Mouse (Mus musculus) hindbrain, embryonic 14.5 days (tissue): ENCODE measurements around the gene Gm37240. TPM values are rescaled to one million over a fixed set of nuclear protein-coding genes. Genes with fewer than 3 reads are reported as not detected.

Source experiments
- ATAC-seq: fragments of 200-750 bp; cut with Nextera tagmentation; 2 replicates; pipeline ENCODE4 v1.8.0; 2017; ENCODE audit warnings: moderate number of reproducible peaks, mild to moderate bottlenecking, moderate TSS enrichment, moderate library complexity; ENCODE audit not compliant: low FRiP score
- DNase-seq: peaks from one replicate; pipeline ENCODE4 v3.0.0-alpha.2; 2015; ENCODE audit warnings: low spot score
- H3K27ac ChIP-seq: fragments of 300-500 bp; sonication (generic); 2 replicates; pipeline ENCODE4 v1.5.1; 2014; ENCODE audit warnings: mild to moderate bottlenecking, moderate library complexity
- H3K27me3 ChIP-seq: fragments of 300-500 bp; sonication (generic); 2 replicates; pipeline ENCODE4 v1.6.1; 2014; ENCODE audit warnings: mild to moderate bottlenecking, low read length, mixed read lengths; ENCODE audit not compliant: control insufficient read depth, insufficient read depth
- H3K36me3 ChIP-seq: fragments of 300-500 bp; sonication (generic); replicated peaks from 2 replicates; pipeline ENCODE4 v1.6.1; 2014; ENCODE audit not compliant: control insufficient read depth, insufficient read depth
- H3K4me1 ChIP-seq: fragments of 300-500 bp; sonication (generic); replicated peaks from 2 replicates; pipeline ENCODE4 v1.6.1; 2014; ENCODE audit warnings: antibody characterized with exemption, low read length, mixed read lengths; ENCODE audit not compliant: control insufficient read depth, insufficient read depth
- H3K4me2 ChIP-seq: fragments of 300-500 bp; sonication (generic); replicated peaks from 2 replicates; pipeline ENCODE4 v1.6.1; 2014; ENCODE audit warnings: mild to moderate bottlenecking, moderate library complexity
- H3K4me3 ChIP-seq: fragments of 300-500 bp; sonication (generic); replicated peaks from 2 replicates; pipeline ENCODE4 v1.5.1; 2014; ENCODE audit warnings: mild to moderate bottlenecking, low read length
- H3K9ac ChIP-seq: fragments of 300-500 bp; sonication (generic); 2 replicates; pipeline ENCODE4 v1.6.1; 2014
- H3K9me3 ChIP-seq: fragments of 300-500 bp; sonication (generic); 2 replicates; pipeline ENCODE4 v1.6.1; 2016; ENCODE audit warnings: low read length; ENCODE audit not compliant: control insufficient read depth
- WGBS: fragments of 180-500 bp; shearing (Covaris S2); extraction: QIAGEN DNeasy Blood & Tissue Kit; methylation state at CpG from one replicate; pipeline ENCODE4 v1.1.7; 2014; 5-methylcytosine and 5-hydroxymethylcytosine counted together
- polyA plus RNA-seq: library from polyadenylated mRNA; unstranded; fragments of >200 nt; fragmentation: Nextera tagmentation; extraction: Ambion mirVana; gene quantifications from 2 replicates; pipeline ENCODE4 v1.2.1, GENCODE M21; 2014

The Gm37240 gene
- polyA plus RNA-seq, 1 experiment from 2014 or later, result 0.94 TPM

DNA sequence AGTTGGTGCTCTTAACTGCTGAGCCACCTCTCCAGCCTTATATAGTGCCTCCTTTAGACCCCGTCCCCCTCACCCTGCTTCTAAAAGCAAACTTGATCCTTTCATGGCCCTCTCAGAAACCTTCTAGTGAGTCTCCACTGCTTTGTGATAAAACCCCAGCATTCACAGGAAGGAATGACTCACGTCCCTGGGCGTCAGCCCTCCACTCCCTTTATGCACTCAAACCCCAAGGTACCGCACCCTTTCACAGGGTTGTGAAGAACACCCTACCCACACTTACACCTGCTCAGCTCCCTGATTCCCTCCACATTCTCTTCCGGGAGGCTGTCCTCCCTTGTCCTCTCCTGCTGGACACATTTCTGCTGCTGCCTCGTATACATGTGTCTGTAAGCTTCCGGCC, 1268.3 kb downstream of the Gm37240 start:
- Histone ChIP-seq H3K9me3 (no peaks in the 10 kb centered on the region), H3K4me3 (no peak overlapping the region), H3K36me3 (no peaks in the 10 kb centered on the region), H3K27ac (no peak overlapping the region), H3K9ac (no peak overlapping the region), H3K4me1 (no peaks in the 10 kb centered on the region), H3K27me3 (no peaks in the 10 kb centered on the region), H3K4me2 (no peak overlapping the region)
- WGBS, result 95% methylated on average over 7 of the region's 7 CpGs
- no peak for DNase-seq
- no peak for ATAC-seq

DNA sequence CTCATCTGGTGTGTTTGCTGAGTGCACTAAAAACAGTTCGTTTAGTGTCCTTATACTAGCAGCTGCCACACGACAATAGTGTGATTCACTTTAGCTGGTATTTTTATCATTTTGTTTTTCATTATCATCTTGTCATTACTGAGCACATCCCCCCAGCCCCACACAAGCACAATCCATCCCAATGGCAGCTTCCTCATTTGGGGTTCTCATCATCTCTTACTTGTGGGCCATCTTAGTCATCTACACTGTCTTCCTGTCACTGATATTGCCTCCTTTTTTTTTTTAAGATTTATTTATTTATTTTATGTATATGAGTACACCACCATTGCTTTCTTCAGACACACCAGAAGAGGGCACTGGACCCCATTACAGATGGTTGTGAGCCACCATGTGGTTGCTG, 1268.7 kb downstream of the Gm37240 start:
- H3K36me3 ChIP-seq, result no peaks in the 10 kb centered on the region
- no peak for ATAC-seq

DNA sequence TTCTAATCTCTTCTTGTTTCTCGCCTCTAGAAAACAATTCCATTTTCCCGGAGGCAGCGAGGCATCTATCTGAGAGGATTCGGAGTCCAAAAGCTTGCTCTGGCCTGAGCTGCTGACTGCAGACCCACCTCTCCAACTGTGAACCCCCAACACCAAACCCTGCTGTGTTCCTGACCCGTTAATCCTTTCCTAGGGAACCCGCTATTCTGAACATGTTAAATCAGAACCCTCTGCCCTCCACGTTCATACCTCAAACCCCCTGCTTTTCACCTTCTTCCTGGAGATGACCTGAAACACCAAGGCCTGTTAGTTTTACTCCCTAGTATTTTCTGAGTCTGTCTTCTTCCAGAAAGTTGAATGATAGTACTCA, 1271.5 kb downstream of the Gm37240 start:
- H3K36me3 ChIP-seq, result no peaks in the 10 kb centered on the region
- no peaks in the 10 kb centered on the region for H3K9me3 ChIP-seq
- H3K4me3 ChIP-seq, result no peak overlapping the region
- H3K4me2 ChIP-seq, result no peak overlapping the region
- no peak overlapping the region for H3K9ac ChIP-seq
- H3K4me1 ChIP-seq, result no peaks in the 10 kb centered on the region
- H3K27me3 ChIP-seq, result no peaks in the 10 kb centered on the region
- ATAC-seq (no peak), DNase-seq (no peak)
- no peak overlapping the region for H3K27ac ChIP-seq
- 37% methylated on average over 7 of the region's 7 CpGs for WGBS

More for the DNA sequence above, 1268.7 kb downstream of the Gm37240 start:
- H3K4me3 ChIP-seq, result no peak overlapping the region
- 92% methylated on average over 2 of the region's 2 CpGs for WGBS
- no peaks in the 10 kb centered on the region for H3K27me3 ChIP-seq
- H3K9me3 ChIP-seq, result no peaks in the 10 kb centered on the region
- no peak overlapping the region for H3K4me2 ChIP-seq
- DNase-seq, result no peak
- no peak overlapping the region for H3K27ac ChIP-seq
- H3K4me1 ChIP-seq, result no peaks in the 10 kb centered on the region
- no peak overlapping the region for H3K9ac ChIP-seq

DNA sequence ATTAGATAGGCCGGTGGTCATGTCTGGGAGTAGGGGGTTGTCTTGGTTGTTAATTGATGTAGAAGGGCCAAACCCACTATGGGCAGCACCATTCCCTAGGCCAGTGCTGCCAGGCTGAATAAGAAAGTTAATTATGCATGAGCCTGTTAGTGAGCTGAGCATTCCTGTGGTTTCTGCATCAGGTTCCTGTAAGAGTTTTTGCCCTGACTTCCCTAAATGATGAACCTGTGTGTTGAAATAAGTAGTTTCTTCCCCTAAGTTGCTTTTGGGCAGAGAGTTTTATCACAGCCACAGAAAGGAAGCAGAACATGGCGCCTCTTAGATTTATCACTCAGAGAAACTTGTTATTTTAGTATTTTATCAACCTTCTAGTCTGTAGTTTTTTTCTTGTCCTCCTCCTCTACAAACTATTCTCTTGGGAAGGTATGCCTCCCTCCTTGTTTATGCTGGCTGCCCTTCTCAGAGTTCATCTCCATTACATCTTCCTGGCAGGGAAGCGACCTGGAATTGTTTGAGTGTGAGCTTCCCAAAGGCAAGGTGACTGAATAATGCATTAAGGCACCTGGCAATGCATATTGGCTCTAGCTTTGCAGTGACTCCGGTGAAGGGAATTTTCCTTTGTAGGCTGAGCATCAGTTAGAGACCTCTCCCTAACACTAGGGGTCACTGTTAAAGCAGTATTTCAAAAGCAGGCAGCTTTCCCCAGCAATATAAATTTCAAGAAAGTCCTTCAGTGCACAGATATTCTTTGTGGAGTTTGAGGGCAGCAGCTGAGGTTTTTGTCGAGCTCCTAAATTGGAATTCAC, 1272.1 kb downstream of the Gm37240 start:
- ATAC-seq (no peak), DNase-seq (peak; percentile 80)
- Histone ChIP-seq H3K27me3 (no peaks in the 10 kb centered on the region), H3K4me3 (no peak overlapping the region), H3K4me2 (no peak overlapping the region), H3K27ac (no peak overlapping the region), H3K36me3 (no peaks in the 10 kb centered on the region), H3K9ac (no peak overlapping the region), H3K4me1 (no peaks in the 10 kb centered on the region), H3K9me3 (no peaks in the 10 kb centered on the region)
- WGBS, result 26% methylated on average over 5 of the region's 5 CpGs

DNA sequence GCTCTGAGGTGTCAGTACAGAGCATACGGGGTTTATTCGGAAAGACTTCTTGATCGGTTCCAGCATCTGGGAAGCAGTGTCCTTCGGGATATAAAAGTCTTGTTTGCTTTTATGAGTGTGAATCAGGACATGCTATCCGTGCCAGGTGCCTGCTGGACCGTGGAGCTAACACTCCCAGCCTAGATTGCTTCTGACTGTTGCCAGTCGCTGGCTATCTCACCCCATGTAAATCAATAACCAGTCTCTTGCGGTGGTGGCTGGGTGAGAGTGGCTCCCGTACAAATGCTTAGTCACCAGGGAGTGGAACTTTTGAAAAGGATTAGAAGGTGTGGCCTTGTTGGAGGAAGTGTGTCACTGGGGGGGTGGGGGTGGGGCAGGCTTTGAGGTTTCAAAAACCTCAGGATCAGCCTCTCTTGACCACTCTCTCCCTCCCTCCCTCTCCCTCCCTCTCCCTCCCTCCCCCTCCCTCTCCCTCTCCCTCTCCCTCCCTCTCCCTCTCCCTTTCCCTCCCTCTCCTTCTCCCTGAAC, 1277.1 kb downstream of the Gm37240 start:
- DNase-seq (no peak), ATAC-seq (no peak)
- Histone ChIP-seq H3K4me1 (no peaks in the 10 kb centered on the region), H3K4me3 (no peak overlapping the region), H3K27me3 (no peaks in the 10 kb centered on the region), H3K9ac (no peak overlapping the region), H3K27ac (no peak overlapping the region), H3K9me3 (no peaks in the 10 kb centered on the region), H3K4me2 (no peak overlapping the region), H3K36me3 (no peaks in the 10 kb centered on the region)
- WGBS, result 75% methylated on average over 9 of the region's 9 CpGs

DNA sequence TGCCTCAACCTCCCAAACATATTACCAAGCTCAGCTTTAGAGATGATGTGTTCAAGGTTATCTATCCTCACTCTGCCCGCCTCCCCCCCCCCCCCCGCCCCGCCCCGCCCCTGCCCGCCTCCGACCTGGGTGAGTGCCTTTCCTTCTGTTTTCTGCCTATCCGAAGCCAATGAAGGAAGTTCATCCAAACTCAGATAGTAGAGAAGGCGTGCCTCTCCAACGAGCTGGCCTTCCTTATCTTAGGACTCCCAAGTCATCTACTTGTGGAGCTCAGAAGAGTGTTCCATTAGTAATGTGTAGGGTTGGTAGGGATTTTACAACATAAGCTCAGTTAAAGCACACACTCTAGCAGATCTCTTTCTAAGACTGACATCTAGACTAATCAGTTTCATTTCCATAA, 1284.1 kb downstream of the Gm37240 start:
- Histone ChIP-seq H3K9me3 (no peaks in the 10 kb centered on the region), H3K4me3 (no peak overlapping the region), H3K4me1 (no peaks in the 10 kb centered on the region), H3K4me2 (no peak overlapping the region), H3K27me3 (no peaks in the 10 kb centered on the region), H3K27ac (no peak overlapping the region), H3K36me3 (no peaks in the 10 kb centered on the region), H3K9ac (no peak overlapping the region)
- no peak for ATAC-seq
- 86% methylated on average over 7 of the region's 9 CpGs for WGBS
- DNase-seq, result no peak

DNA sequence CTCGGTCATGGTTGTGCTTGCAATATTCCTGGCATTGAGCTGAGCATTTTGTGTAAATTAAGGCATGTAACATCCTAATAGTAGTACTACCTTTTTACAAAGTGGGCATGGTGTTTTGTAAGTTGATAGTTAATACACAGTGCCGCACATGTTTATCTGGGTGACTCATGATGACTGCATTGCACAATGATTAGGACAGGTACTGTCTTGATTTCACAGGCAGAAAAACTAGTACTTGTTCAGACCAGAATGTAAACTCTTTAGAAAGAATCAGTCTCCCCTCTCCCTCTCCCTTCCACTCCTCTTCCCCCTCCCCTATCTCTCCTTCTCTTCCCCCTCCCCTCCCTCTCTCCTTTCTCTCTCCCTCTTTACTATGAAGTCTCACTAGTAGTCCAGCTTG, 1284.6 kb downstream of the Gm37240 start:
- no peak overlapping the region for H3K4me2 ChIP-seq
- no peak overlapping the region for H3K4me3 ChIP-seq
- no peak overlapping the region for H3K27ac ChIP-seq
- no peak for DNase-seq
- no peaks in the 10 kb centered on the region for H3K9me3 ChIP-seq
- no peaks in the 10 kb centered on the region for H3K36me3 ChIP-seq
- H3K9ac ChIP-seq, result no peak overlapping the region
- no peaks in the 10 kb centered on the region for H3K27me3 ChIP-seq
- WGBS, result 94% methylated on average over 2 of the region's 2 CpGs
- H3K4me1 ChIP-seq, result no peaks in the 10 kb centered on the region
- ATAC-seq, result no peak

DNA sequence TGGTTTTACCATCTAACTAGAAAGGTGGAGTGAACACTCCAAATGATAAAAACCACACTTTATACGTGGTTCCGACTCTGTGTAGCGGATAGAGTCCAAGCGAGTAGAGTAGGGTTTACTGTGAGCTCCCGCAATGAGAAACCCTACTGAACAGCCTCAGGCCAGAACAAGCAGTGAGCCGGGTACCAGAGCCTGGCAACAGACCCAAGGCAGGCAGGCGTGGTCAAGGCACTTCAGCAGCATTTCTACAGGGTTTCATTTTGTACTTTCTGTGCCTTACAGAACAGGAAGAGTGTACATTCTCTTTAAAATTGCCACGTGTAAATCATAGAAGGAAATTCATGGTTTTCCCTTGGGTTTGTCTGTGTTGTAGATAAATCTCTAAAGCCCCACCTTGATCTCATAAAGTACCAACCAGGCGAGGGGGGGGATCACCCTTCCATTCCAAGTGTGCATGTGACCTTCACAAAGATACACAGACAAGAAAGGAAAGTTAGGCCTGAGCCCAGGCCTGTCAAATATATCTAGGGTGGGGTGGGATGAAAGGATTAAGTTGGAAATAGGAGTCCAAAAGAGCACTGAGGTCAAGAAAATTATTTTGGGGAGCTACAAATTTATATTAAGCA, 1285.3 kb downstream of the Gm37240 start:
- 88% methylated on average over 9 of the region's 9 CpGs for WGBS
- H3K9ac ChIP-seq, result no peak overlapping the region
- no peak overlapping the region for H3K4me2 ChIP-seq
- H3K4me1 ChIP-seq, result no peaks in the 10 kb centered on the region
- no peaks in the 10 kb centered on the region for H3K27me3 ChIP-seq
- DNase-seq, result no peak
- H3K4me3 ChIP-seq, result no peak overlapping the region
- no peaks in the 10 kb centered on the region for H3K36me3 ChIP-seq
- H3K27ac ChIP-seq, result no peak overlapping the region
- H3K9me3 ChIP-seq, result no peaks in the 10 kb centered on the region
- ATAC-seq, result no peak

DNA sequence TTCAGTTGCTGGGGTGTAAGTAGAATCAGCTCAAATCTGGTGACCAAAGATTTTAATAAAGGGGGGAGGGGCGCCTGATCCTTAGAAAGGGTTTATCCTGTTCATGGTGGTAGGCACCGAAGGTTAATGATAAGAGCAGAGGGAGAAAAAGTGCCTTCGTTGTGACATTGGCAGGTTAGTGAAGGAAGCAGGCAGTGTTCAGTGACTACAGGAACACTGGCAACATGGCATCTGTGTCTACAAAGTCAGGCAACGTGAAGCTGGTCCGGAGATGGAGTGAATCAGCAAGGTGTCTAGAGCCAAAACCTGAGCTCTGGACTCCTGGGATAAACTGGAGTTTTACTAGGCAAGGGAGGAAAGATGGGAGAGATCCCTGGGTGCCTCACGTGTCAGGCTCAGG, 1288.6 kb downstream of the Gm37240 start:
- no peak for ATAC-seq
- Histone ChIP-seq H3K9me3 (no peaks in the 10 kb centered on the region), H3K36me3 (no peaks in the 10 kb centered on the region), H3K4me1 (peaks cover 8% of the 10 kb centered on the region), H3K4me3 (no peak overlapping the region), H3K4me2 (no peak overlapping the region), H3K9ac (no peak overlapping the region), H3K27me3 (no peaks in the 10 kb centered on the region), H3K27ac (no peak overlapping the region)
- 94% methylated on average over 6 of the region's 6 CpGs for WGBS
- no peak for DNase-seq
